Mouse (Mus musculus) pancreas, adult 10 weeks (tissue): ENCODE measurements around the gene Hs1bp3. TPM values are rescaled to one million over a fixed set of nuclear protein-coding genes. Genes with fewer than 3 reads are reported as not detected.

Source experiments
- polyA plus RNA-seq: library from polyadenylated mRNA; stranded (reverse); fragments of 350-450 nt; fragmentation: Illumina TruSeq; extraction: RNeasy Lipid Tissue Mini Kit (QIAGEN cat#74804); gene quantifications from one replicate; pipeline ENCODE4 v1.2.3, GENCODE M21; 2015; ENCODE audit warnings: low read depth, low replicate concordance; ENCODE audit not compliant: insufficient read depth

The Hs1bp3 gene
- polyA plus RNA-seq, result 3.3 TPM

DNA sequence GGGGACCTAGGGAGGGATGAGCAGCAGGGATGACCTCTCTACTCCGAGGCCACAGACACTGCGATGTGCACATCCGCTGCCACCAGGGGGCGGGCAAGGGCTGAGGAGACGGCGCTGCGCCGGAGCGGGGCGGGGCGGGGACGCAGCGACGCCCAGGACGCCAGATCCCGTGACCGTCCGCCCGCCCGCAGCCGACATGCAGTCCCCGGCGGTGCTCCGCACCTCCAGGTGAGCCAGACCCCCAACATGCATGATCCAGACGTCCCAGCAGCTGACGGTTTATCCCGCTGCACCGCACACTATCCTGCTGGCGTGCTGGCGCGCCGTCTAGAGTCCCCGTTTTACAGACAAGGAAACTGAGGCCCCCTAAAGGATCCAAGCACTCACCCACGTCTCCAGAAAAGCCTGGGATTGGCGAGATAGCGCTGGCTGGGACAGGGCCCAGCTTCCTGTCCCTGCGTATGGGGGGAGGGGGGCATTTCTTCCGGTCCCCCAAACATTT lies at the start of gene Hs1bp3:
TSS of gene Hs1bp3 (plus strand) at position 163 of the 502 bp plus-strand sequence.

DNA sequence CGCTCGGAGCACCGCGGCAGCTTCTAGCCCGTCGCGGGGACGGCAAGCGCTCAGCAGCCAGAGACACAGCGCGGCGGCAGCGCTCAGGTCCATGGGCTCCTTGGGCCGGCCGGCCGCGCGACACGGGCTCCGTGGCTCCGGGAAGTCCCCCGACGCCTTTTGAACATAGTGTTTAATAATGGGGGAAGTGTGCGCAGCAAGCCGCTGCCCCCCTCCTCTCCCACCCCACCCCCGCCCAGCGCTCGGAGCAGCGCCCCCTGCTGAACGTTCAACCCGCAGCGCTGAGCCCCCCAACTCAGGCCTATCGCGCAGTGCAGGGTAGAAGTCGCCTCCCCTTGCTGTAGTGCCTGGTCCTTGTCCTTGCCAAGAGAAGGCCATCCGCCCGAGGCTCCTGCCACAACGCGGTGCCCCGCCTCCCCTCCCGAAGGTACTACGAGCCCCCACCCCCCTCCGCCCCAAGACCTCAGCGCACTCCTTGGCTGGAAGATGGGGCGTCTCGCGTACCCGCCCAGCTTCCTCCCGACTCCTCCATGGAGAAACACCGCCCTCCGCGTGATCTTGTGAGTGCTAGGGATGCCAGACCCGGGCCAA lies 11.3 kb upstream of the Hs1bp3 start, which contains the start of gene Gdf7:
TSS of gene Gdf7 (minus strand) at position 114 of the 591 bp plus-strand sequence.

Other genes starting within 250 kb of the Hs1bp3 start
- 5.1 TPM for gene Ldah, start 105.3 kb upstream of the Hs1bp3 start, polyA plus RNA-seq
- gene Gdf7, start 11.5 kb upstream of the Hs1bp3 start, polyA plus RNA-seq, result not detected
- gene Rhob, start 186.6 kb downstream of the Hs1bp3 start, polyA plus RNA-seq, result 38.8 TPM